Mouse (Mus musculus): ENCODE measurements at regions not wholly inside any gene's neighbourhood (a gene's known extent, or its start where the extent isn't known, plus 50 kb on each side); places are given as distances from the start of the nearest gene placed in this dataset.

DNA sequence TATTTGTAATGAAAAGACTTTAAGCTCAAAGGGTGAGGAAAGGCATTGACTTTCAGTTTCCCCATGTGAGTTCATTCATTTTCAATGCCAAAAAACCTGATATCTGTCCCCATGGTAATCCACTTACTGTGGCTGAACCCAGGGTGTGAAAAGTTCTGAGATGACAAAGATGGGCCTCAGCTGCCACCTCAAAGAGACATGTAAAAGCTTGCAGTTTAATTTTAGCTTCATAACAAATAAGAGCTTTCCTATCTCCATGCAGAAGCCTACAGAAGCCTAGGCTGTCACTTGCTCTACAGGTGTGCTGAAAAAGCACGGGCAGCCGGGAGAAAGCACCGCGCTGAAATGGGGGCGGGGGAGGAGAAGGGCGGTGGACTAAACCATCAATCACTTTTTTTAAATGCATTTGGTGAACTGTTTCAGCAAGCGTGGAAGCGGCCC, 140.1 kb upstream of the Rreb1 start:
- TF ChIP-seq ZNF384 (IDR thresholded peaks at IDR 0.05; ENCODE audit: low read depth, low read length): no peak
- no peak for TF ChIP-seq NELFE (IDR thresholded peaks at IDR 0.05; ENCODE audit: low read depth, low read length)
- no peak for TF ChIP-seq POLR2A (IDR thresholded peaks at IDR 0.05; ENCODE audit: low read depth, low read length)
- TF ChIP-seq MXI1 (IDR thresholded peaks at IDR 0.05; ENCODE audit: low read depth, low read length): no peak; the same call in 1 of the 2 replicates
- no peak for TF ChIP-seq USF1 (IDR thresholded peaks at IDR 0.05; ENCODE audit: low read depth, low read length)
- TF ChIP-seq SMC3 (IDR thresholded peaks at IDR 0.05; ENCODE audit: low read depth, low read length): no peak
- TF ChIP-seq CTCF (conservative IDR thresholded peaks at IDR 0.05 in 1 of 2, IDR thresholded peaks at IDR 0.05 in 1 of 2; ENCODE audit: low read depth in 2 of 2, low read length in 2 of 2): no peak
- TF ChIP-seq HCFC1 (IDR thresholded peaks at IDR 0.05; ENCODE audit: low read depth, low read length): no peak
